27 mouse cellular contexts compared by ENCODE assay signal in genomic region chr19:46653616-46654235, GRCm38 (mm10). TPM values are rescaled to one million over a fixed set of nuclear protein-coding genes. Genes with fewer than 3 reads are reported as not detected.
DNase-seq lines count a peak whose midpoint lies in the region; ATAC-seq and TF ChIP-seq lines count a peak whose summit lies in the region.
"Had no signal": no experiment of that assay in that cellular context is flagged by ENCODE, and none has a peak within 500 bp of the region (broad histone marks: within the 10 kb centered on the region; RNA-seq: fewer than 3 reads in every experiment).

No protein-coding gene starts in this region.

- DNase-seq in 416B (ENCODE audit: low read depth): peak; percentile 49
- DNase-seq in CD4-positive helper T cell, adult 2 months (ENCODE audit: low read depth, low spot score): peak; percentile 26
- peak; percentile 55 for DNase-seq in thymus, adult 2 months
- DNase-seq in gastrocnemius, postnatal 36 days: no peak
- no peak for DNase-seq in ovary, adult 18-20 months (ENCODE audit: low spot score)
- DNase-seq in lung, postnatal 25 days (ENCODE audit: low spot score): no peak
- DNase-seq: cerebellum, postnatal 10 days; embryo, embryonic 11 days; heart, adult 18-20 months; kidney, adult 2 months; kidney, postnatal 10 days; left cerebral cortex, postnatal 4 days; midbrain, embryonic 14.5 days; right cerebral cortex, postnatal 25 days had no signal

- peak; percentile 80 for ATAC-seq in granulocyte monocyte progenitor cell, adult 5-6 weeks (replicated peaks; ENCODE audit: poor library complexity, severe bottlenecking)
- ATAC-seq in cerebellum, adult (ENCODE audit: insufficient number of reproducible peaks, low FRiP score, low TSS enrichment): no peak
- ATAC-seq: inflammation-experienced regulatory T-cells, adult 6 months; lung, postnatal 0 days had no signal

- H3K27ac ChIP-seq in thymus, adult 2 months (ENCODE audit: control insufficient read depth, insufficient read depth, low read length): peak overlapping the region; percentile 92
- H3K27ac ChIP-seq: embryonic facial prominence, embryonic 15.5 days; gastrocnemius, adult 2 months; heart, embryonic 15.5 days; hindbrain, embryonic 12.5 days had no signal

- intact Hi-C loops in gastrocnemius, postnatal 36 days (cut with DNase I): no loop called here

- no peak; the same call in 1 of the 2 replicates for TF ChIP-seq CTCF in thymus, adult 2 months (IDR thresholded peaks at IDR 0.05; ENCODE audit: borderline replicate concordance, control insufficient read depth, extremely low read depth, insufficient read depth, low read length, poor library complexity)

- no peak overlapping the region for H3K4me3 ChIP-seq in thymus, adult 2 months (ENCODE audit: control insufficient read depth, insufficient read depth, low read length)
- H3K4me3 ChIP-seq: embryonic facial prominence, embryonic 15.5 days; gastrocnemius, adult 2 months; heart, embryonic 15.5 days; hindbrain, embryonic 12.5 days; megakaryocyte, embryonic 14.5 days had no signal

- H3K4me1 ChIP-seq in thymus, adult 2 months (replicated peaks; ENCODE audit: control insufficient read depth, insufficient read depth, low read length): peaks cover 28% of the 10 kb centered on the region
- H3K4me1 ChIP-seq: embryonic facial prominence, embryonic 15.5 days; hindbrain, embryonic 12.5 days had no signal

- no peaks in the 10 kb centered on the region for H3K27me3 ChIP-seq in thymus, adult 2 months (ENCODE audit: control insufficient read depth, insufficient read depth, low read length)
- H3K27me3 ChIP-seq: embryonic facial prominence, embryonic 15.5 days; heart, embryonic 15.5 days; hindbrain, embryonic 12.5 days; megakaryocyte, embryonic 14.5 days had no signal

- WGBS in thymus, adult 2 months: 10% methylated on average over 14 of the region's 14 CpGs

- H3K36me3 ChIP-seq in thymus, adult 2 months (ENCODE audit: control insufficient read depth, insufficient read depth, low read length): peaks cover 20% of the 10 kb centered on the region

- TF ChIP-seq POLR2A in thymus, adult 2 months (IDR thresholded peaks at IDR 0.05; ENCODE audit: control insufficient read depth, extremely low read depth, insufficient read depth, low read length, poor library complexity): no peak

RNA-seq across cellular contexts. Expression of gene Cyp17a1, which starts 19.2 kb away (rescaled TPM):
- total RNA-seq in granulocyte monocyte progenitor cell, adult 5-6 weeks (2014; fragmentation: Nextera tagmentation): not detected in 2 replicates
- not detected in 2 replicates for total RNA-seq in granulocyte monocyte progenitor cell, adult 5-6 weeks (2017)
- polyA plus RNA-seq in thymus, adult 2 months (2012; rRNA removed): 0.26 and 0.42 TPM in 2 replicates
- not detected for total RNA-seq in gastrocnemius, postnatal 36 days (2021)
- total RNA-seq: gastrocnemius, adult 2 months; heart, adult 18-20 months; layer of hippocampus, adult 18-20 months; left cerebral cortex, adult 18-20 months had no signal
- polyA plus RNA-seq: G1E; hindbrain, embryonic 12.5 days; midbrain, embryonic 14.5 days; urinary bladder, adult 2 months had no signal

RNA-seq across cellular contexts. Expression of gene Borcs7, which starts 36.0 kb away (rescaled TPM):
- 9.6 and 12.5 TPM in 2 replicates for total RNA-seq in granulocyte monocyte progenitor cell, adult 5-6 weeks (2014; fragmentation: Nextera tagmentation)
- 5.4 TPM in 2 replicates for total RNA-seq in granulocyte monocyte progenitor cell, adult 5-6 weeks (2017)
- 3.0 and 4.4 TPM in 2 replicates for polyA plus RNA-seq in thymus, adult 2 months (2012; rRNA removed)
- total RNA-seq in gastrocnemius, postnatal 36 days (2021): 10 to 100 TPM; 11.9 to 12.9 TPM

RNA-seq across cellular contexts. Expression of gene As3mt, which starts 53.5 kb away (rescaled TPM):
- total RNA-seq in granulocyte monocyte progenitor cell, adult 5-6 weeks (2014; fragmentation: Nextera tagmentation): 47.6 and 53.1 TPM in 2 replicates
- 71.0 and 82.9 TPM in 2 replicates for total RNA-seq in granulocyte monocyte progenitor cell, adult 5-6 weeks (2017)
- 9.5 and 9.6 TPM in 2 replicates for polyA plus RNA-seq in thymus, adult 2 months (2012; rRNA removed)
- 10 to 100 TPM; 79.6 to 84.9 TPM for total RNA-seq in gastrocnemius, postnatal 36 days (2021)
- polyA plus RNA-seq: G1E had no signal

RNA-seq across cellular contexts. Expression of gene Wbp1l, which starts 54.8 kb away (rescaled TPM):
- total RNA-seq in granulocyte monocyte progenitor cell, adult 5-6 weeks (2014; fragmentation: Nextera tagmentation): 19.7 and 25.6 TPM in 2 replicates
- total RNA-seq in granulocyte monocyte progenitor cell, adult 5-6 weeks (2017): 20.2 and 23.5 TPM in 2 replicates
- polyA plus RNA-seq in thymus, adult 2 months (2012; rRNA removed): 77.0 and 87.8 TPM in 2 replicates
- total RNA-seq in gastrocnemius, postnatal 36 days (2021): 10 to 100 TPM; 56.2 to 66.2 TPM

Comparison
In these comparisons a context has a peak if more than half of its experiments do, and no peak if none do; other contexts are left out.
1. DNase-seq: peak in 416B (single experiment), CD4-positive helper T cell, adult 2 months (single experiment) and thymus, adult 2 months (single experiment); none in gastrocnemius, postnatal 36 days (0 of 2), ovary, adult 18-20 months (single experiment) and lung, postnatal 25 days (single experiment).